Mouse (Mus musculus) myocyte (in vitro differentiated cells): ENCODE data around the gene Ccdc88a.

Source experiments
- POLR2AphosphoS2 ChIP-seq: IDR thresholded peaks from one replicate; pipeline ENCODE4 v1.6.1; 2011; ENCODE audit warnings: low read depth, control low read depth; ENCODE audit not compliant: insufficient read length
- TCF12 ChIP-seq: IDR thresholded peaks from one replicate; pipeline ENCODE4 v1.6.1; 2011; ENCODE audit warnings: mild to moderate bottlenecking, control low read depth; ENCODE audit not compliant: poor library complexity, insufficient read depth, severe bottlenecking

DNA sequence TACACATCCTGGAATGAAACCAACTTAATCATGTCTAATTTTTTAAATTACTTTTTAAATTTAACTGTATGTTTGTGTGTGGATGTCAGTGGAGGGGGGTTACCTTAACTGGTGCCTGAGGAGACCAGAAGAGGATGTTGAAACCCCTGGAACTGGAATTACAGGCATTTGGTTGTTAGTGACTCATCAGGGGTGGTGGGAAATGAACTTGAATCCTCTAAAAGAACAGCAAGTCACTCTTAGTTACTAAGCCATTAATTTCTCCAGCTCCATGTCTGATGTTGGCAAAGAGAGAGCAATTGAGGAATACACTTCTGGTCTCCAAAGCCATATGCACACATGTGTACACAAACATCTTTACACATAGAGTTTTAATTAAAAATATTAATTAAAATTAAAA is 101.2 kb downstream of the Ccdc88a start:
- no peak for TF ChIP-seq TCF12
- TF ChIP-seq POLR2AphosphoS2 = no peak
